Mouse (Mus musculus) frontal cortex, postnatal 25 days (tissue): ENCODE data around the gene Gm10490.
A peak's percentile ranks its signal among the peaks of the same experiment; 100 is the strongest.
"Not testable (repeated sequence)": the region's sequence is repeated elsewhere in the genome, so short reads cannot be mapped to it uniquely, and the experiment has no call there.

ENCODE experiments used
- DNase-seq, 2 experiments: peaks; one replicate each; pipeline ENCODE4 v3.0.0; 2022; ENCODE audit warnings: low spot score in 2 of 2

Gene Gm10490

GRCm38 (mm10) chrX:7909242-7909641, at the start of gene Gm10490:
Gene Gm10490, plus strand, starts transcription at chrX:7909542.
- DNase-seq, result not testable (repeated sequence)

GRCm38 (mm10) chrX:7863181-7863580, 46.2 kb upstream of the Gm10490 start:
- no peak for DNase-seq

GRCm38 (mm10) chrX:7864551-7864950, 44.8 kb upstream of the Gm10490 start:
- no peak for DNase-seq

DNA sequence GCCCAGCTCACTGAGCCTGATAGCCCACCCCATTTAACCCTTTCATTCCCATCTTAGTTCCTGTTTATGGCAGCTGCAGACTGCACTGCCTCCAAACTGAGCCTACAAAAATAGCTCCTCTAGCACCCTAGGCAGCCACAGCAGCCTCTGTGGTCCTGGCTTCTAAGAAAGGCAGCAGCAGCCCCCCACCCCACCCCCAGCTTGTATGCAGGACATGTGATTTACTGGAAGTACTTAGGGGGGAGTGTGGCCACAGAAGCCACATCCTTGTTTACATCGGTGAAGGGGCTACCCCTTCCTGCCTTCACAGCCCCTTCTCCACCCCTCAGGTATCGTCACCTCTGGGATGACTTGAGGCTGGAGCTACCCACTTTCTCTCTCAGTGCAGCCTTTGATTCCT, 44.0 kb upstream of the Gm10490 start:
- DNase-seq, result no peak

GRCm38 (mm10) chrX:7865786-7866185, 43.6 kb upstream of the Gm10490 start:
- DNase-seq, result no peak

DNA sequence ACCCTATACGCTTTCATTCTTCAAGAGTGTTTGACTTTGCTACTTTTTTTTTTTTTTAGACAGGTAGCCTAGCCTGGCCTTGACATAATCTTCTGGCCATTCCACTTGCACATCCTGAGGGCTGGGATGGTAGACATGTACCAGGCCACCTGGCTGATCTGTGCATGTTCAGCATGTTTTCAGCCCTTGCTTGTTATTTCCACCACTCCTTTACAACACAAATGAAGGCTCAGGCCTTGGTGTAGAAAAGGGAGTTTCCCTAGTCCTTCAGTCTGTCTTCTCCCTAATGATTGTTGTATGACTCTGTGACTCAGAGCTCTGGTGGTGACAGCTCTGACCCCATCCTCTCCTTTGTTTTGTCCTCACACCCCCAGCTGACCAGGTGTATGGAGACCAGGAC, 42.2 kb upstream of the Gm10490 start:
- no peak for DNase-seq

DNA sequence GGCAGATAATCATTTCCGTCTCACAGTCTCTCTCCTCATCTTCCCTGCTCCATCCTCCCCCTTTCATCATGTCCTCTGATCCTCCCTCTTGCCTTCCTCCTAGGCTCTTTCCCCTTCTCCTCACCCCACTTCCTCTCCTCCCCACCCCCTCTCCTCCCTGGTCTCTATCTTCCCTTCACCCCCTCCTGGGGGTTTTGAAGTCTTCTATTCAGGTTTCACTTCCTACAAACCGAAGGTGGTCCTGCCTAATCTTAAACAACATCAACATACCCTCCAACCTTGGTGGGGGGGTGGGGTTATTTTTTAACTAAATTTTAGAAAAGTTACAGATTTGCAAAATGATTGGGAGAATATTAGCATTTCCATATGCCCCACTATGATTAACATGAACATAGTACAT, 40.8 kb upstream of the Gm10490 start:
- DNase-seq, result no peak

GRCm38 (mm10) chrX:7869826-7870225, 39.5 kb upstream of the Gm10490 start:
- DNase-seq, result no peak

- peak; percentile 43 to 69 for DNase-seq
Observed at GRCm38 (mm10) chrX:7878007-7878419, 31.3 kb upstream of the Gm10490 start, which contains the start of gene Pim2. Gene Pim2, plus strand, starts transcription at chrX:7878262.

DNA sequence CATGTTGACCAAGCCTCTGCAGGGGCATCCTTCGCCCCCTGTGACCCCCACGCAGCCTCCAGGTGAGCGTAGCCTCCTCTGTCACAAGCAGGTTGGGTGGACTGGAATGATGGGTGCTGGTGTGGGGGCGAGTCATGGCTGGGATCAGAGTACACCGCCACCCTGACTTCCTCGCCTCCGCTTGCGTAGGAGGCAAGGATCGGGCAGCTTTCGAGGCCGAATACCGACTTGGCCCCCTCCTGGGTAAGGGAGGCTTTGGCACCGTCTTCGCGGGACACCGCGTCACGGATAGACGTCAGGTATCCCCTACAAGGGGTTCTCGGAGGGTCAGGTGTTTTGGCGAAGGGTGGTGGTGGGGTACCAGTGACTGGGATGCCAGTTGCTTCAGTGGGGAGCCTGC, 30.8 kb upstream of the Gm10490 start:
- peak in 1 of 2 experiments; percentile 16 for DNase-seq

DNA sequence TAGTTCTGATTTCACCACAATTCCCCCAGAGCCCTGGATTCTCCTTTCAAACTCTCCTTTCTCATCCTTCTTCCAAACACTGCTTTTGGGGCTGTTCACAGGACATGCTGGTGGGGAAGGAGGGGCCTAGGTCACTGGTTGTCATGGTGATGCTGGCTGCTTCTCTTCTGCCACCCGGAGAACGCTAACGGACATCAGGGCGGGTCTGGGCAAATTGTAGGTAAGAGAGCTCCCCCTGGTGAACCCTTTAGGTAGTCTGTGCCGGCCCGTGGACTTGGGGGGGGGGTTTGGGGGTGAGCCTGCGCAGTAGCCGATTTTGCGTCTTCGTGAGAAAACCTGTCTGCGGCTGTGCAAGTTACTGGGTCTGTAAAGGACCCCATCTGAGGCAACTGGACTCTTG, 29.5 kb upstream of the Gm10490 start:
- peak in 1 of 2 experiments; percentile 24 for DNase-seq

GRCm38 (mm10) chrX:7883841-7884567, 25.3 kb upstream of the Gm10490 start, which contains the start of gene Slc35a2:
Gene Slc35a2, plus strand, starts transcription at chrX:7884028.
- peak; percentile 46 to 57 for DNase-seq

DNA sequence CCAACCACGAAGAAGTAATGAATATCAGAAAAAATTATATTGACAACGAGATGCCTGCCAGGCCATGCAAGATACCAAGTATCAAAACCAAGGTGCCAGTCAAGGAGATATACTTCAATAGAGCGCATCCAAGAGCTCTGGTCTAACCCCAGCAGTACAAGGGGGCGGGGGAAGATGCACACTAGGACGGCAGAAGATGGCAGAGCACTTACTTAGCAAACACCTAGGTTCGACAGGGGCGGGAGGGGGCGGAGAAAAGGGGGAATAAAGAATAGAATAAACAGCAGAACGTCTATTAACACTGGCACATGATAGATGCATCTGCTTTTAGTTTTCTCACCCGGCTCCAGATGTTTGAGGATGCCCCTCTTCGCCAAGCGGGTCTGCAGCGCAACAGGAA, 11.1 kb upstream of the Gm10490 start:
- DNase-seq, result no peak

- DNase-seq, result peak; percentile 69 to 72
Observed at GRCm38 (mm10) chrX:7898880-7899874, 10.2 kb upstream of the Gm10490 start, which contains the start of the genes Pqbp1 and Timm17b. Gene Pqbp1, minus strand, starts transcription at chrX:7899269. Gene Timm17b, plus strand, starts transcription at chrX:7899357.

- DNase-seq, result no peak
Observed at GRCm38 (mm10) chrX:7904441-7904840, 4.9 kb upstream of the Gm10490 start.

DNA sequence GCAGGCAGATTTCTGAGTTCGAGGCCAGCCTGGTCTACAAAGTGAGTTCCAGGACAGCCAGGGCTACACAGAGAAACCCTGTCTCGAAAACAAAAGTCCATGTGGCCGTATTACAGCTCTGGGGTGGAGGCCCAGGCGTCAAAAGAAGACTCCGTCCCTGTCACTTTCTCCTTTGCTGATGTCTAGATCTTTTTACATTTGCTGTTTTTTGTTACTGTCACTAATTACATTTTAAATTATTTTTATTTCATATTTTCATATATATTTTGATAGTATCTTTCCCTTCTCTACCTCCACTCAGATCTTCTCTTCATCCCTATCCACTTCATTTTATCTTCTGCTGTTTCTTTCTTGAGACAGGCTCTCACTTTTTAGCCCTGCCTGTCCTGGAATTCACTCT, 1.6 kb upstream of the Gm10490 start, which contains the start of gene Gm10491:
Gene Gm10491, minus strand, starts transcription at position 101 of the 400 bp plus-strand sequence.
- DNase-seq, result no peak

DNA sequence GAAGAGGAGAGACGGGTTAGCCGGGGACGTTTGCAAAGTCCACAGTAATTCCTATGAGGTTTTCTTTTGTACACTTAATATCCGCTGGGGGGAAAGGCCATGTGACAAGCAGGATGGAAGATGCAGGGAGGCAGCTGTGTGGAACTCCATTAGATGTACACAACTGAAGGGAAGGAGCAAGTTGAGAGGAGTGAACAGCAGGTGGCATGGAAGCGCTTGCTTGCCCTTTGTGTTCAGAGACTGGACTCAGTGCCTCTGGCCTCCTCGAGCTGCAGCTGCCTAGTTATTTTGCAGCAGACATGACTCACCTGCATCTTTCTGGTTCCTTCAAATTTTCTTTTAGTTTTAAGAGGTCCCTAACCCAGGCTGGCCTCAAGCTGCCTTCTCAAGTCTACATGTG, 1.1 kb downstream of the Gm10490 start:
- no peak for DNase-seq

GRCm38 (mm10) chrX:7915669-7916068, 6.3 kb downstream of the Gm10490 start:
- DNase-seq, result not testable (repeated sequence)

- not testable (repeated sequence) for DNase-seq
Observed at GRCm38 (mm10) chrX:7917960-7918359, 8.6 kb downstream of the Gm10490 start.

DNA sequence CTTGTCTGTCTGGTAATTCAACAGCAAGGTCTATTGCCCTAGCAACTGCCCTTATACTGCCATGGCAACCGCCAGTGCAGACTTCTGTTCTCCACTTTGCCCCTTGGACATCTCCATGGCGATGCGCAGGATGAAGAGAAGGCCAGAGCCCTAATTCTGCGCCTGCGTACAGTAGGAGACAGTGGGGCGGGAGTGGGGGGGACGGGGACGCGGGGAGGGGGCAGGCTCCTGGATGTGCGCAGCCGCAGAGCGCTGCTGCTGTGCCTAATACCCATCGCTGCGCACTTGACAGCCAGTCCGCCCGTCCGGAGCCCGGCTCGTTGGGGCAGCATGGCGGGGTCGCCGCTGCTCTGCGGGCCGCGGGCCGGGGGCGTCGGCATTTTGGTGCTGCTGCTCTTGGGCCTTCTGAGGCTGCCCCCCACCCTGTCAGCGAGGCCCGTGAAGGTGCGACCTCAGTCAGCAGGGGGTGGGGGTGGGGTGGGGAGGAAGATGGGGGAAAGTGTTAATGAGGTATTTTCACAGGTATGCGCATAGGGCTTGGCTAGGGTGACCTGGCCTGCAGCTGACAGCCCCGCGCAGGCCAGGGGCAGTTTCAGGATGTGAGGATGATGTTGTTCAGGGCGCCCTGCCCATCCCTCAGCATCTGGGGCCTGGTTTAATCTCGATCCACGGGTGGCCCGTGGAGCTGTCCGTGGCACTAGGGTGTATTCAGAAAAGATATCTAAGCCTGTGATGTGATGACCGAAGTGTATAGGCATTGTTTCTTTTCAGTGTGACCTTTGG, 10.4 kb downstream of the Gm10490 start, which contains the start of gene Pcsk1n:
Gene Pcsk1n, plus strand, starts transcription at position 222 of the 783 bp plus-strand sequence.
- peak; percentile 9 to 26 for DNase-seq

- no peak for DNase-seq
Observed at GRCm38 (mm10) chrX:7922032-7922431, 12.7 kb downstream of the Gm10490 start.
